Mouse (Mus musculus) intestine, embryonic 14.5 days (tissue): ENCODE results near the gene Vwce. TPM values are rescaled to one million over a fixed set of nuclear protein-coding genes. Genes with fewer than 3 reads are reported as not detected.

Experiments
- ATAC-seq: fragments of 200-750 bp; cut with Nextera tagmentation; replicated peaks from 2 replicates; pipeline ENCODE4 v1.8.0; 2017; ENCODE audit warnings: low read depth, moderate number of reproducible peaks, moderate TSS enrichment, moderate library complexity; ENCODE audit not compliant: low FRiP score, low TSS enrichment
- DNase-seq: peaks from one replicate; pipeline ENCODE4 v3.0.0-alpha.2; 2018; ENCODE audit warnings: low spot score
- H3K27ac ChIP-seq: fragments of 300-500 bp; sonication (generic); 2 replicates; pipeline ENCODE4 v1.5.1; 2014; ENCODE audit warnings: low read depth, mild to moderate bottlenecking, control low read depth
- H3K27me3 ChIP-seq: fragments of 300-500 bp; sonication (generic); replicated peaks from 2 replicates; pipeline ENCODE4 v1.6.1; 2014; ENCODE audit warnings: low read length, control low read depth; ENCODE audit not compliant: control insufficient read depth, insufficient read depth
- H3K36me3 ChIP-seq: fragments of 300-500 bp; sonication (generic); 2 replicates; pipeline ENCODE4 v1.6.1; 2014; ENCODE audit warnings: low read length, control low read depth; ENCODE audit not compliant: control insufficient read depth, insufficient read depth
- H3K4me1 ChIP-seq: fragments of 300-500 bp; sonication (generic); replicated peaks from 2 replicates; pipeline ENCODE4 v1.6.1; 2014; ENCODE audit warnings: low read length, control low read depth, mixed read lengths; ENCODE audit not compliant: control insufficient read depth, insufficient read depth
- H3K4me2 ChIP-seq: fragments of 300-500 bp; sonication (generic); 2 replicates; pipeline ENCODE4 v1.6.1; 2014; ENCODE audit warnings: low read length
- H3K4me3 ChIP-seq: fragments of 300-500 bp; sonication (generic); 2 replicates; pipeline ENCODE4 v1.5.1; 2014; ENCODE audit warnings: low read depth, low read length, control low read depth, mixed read lengths
- H3K9ac ChIP-seq: fragments of 300-500 bp; sonication (generic); 2 replicates; pipeline ENCODE4 v1.6.1; 2014; ENCODE audit warnings: mild to moderate bottlenecking, low read length
- H3K9me3 ChIP-seq: fragments of 300-500 bp; sonication (generic); 2 replicates; pipeline ENCODE4 v1.6.1; 2016; ENCODE audit warnings: low read length, control low read depth; ENCODE audit not compliant: control insufficient read depth
- WGBS: fragments of 180-500 bp; shearing (Covaris S2); extraction: QIAGEN DNeasy Blood & Tissue Kit; methylation state at CpG from one replicate; pipeline ENCODE4 v1.1.7; 2014; 5-methylcytosine and 5-hydroxymethylcytosine counted together
- polyA plus RNA-seq: library from polyadenylated mRNA; unstranded; fragments of >200 nt; fragmentation: Nextera tagmentation; extraction: Ambion mirVana; gene quantifications from 2 replicates; pipeline ENCODE4 v1.2.1, GENCODE M21; 2014

The Vwce gene
- polyA plus RNA-seq, 1 experiment from 2014 or later: 2.8 TPM

GRCm38 (mm10) chr19:10634872-10635318, 882 bp downstream of the Vwce start:
- Histone ChIP-seq H3K36me3 (peaks cover 15% of the 10 kb centered on the region), H3K4me2 (peak overlapping the region; percentile 98), H3K4me3 (peak overlapping the region; percentile 31), H3K9me3 (no peaks in the 10 kb centered on the region), H3K27me3 (no peaks in the 10 kb centered on the region), H3K4me1 (peaks cover 17% of the 10 kb centered on the region), H3K9ac (peak overlapping the region; percentile 43), H3K27ac (no peak overlapping the region)
- WGBS: under 1% methylated on average over 21 of the region's 21 CpGs
- no peak for DNase-seq
- ATAC-seq: peak; percentile 85

- Histone ChIP-seq H3K4me3 (no peak overlapping the region), H3K27me3 (no peaks in the 10 kb centered on the region), H3K4me1 (peaks cover 17% of the 10 kb centered on the region), H3K27ac (no peak overlapping the region), H3K9me3 (no peaks in the 10 kb centered on the region), H3K9ac (no peak overlapping the region), H3K4me2 (no peak overlapping the region), H3K36me3 (no peaks in the 10 kb centered on the region)
- ATAC-seq (no peak), DNase-seq (no peak)
- WGBS: 61% methylated on average over 7 of the region's 7 CpGs
Measured at GRCm38 (mm10) chr19:10637840-10638239, 3.8 kb downstream of the Vwce start.

- Histone ChIP-seq H3K4me2 (peak overlapping the region; percentile 27; the same call in 1 of the 2 replicates), H3K27me3 (no peaks in the 10 kb centered on the region), H3K9me3 (no peaks in the 10 kb centered on the region), H3K4me3 (no peak overlapping the region), H3K4me1 (peaks cover 8% of the 10 kb centered on the region), H3K36me3 (no peaks in the 10 kb centered on the region), H3K9ac (no peak overlapping the region), H3K27ac (no peak overlapping the region)
- ATAC-seq (no peak), DNase-seq (no peak)
- WGBS: 15% methylated on average over 5 of the region's 5 CpGs
Measured at GRCm38 (mm10) chr19:10640080-10640479, 6.1 kb downstream of the Vwce start.

GRCm38 (mm10) chr19:10640589-10641378, 6.8 kb downstream of the Vwce start:
- Histone ChIP-seq H3K27ac (no peak overlapping the region), H3K9ac (no peak overlapping the region), H3K4me2 (peak overlapping the region; percentile 27; the same call in 1 of the 2 replicates), H3K4me1 (peaks cover 1% of the 10 kb centered on the region; the same call in 1 of the 2 replicates), H3K27me3 (no peaks in the 10 kb centered on the region), H3K36me3 (no peaks in the 10 kb centered on the region), H3K4me3 (no peak overlapping the region), H3K9me3 (no peaks in the 10 kb centered on the region)
- no peak for ATAC-seq
- WGBS: 48% methylated on average over 13 of the region's 13 CpGs
- no peak for DNase-seq

GRCm38 (mm10) chr19:10645616-10646015, 11.6 kb downstream of the Vwce start:
- DNase-seq (no peak), ATAC-seq (no peak)
- H3K4me3 ChIP-seq: no peak overlapping the region
- no peak overlapping the region for H3K9ac ChIP-seq
- no peaks in the 10 kb centered on the region for H3K9me3 ChIP-seq
- H3K27me3 ChIP-seq: no peaks in the 10 kb centered on the region
- no peaks in the 10 kb centered on the region for H3K36me3 ChIP-seq
- H3K4me1 ChIP-seq: no peaks in the 10 kb centered on the region
- WGBS: 78% methylated on average over 2 of the region's 2 CpGs
- H3K27ac ChIP-seq: no peak overlapping the region
- no peak overlapping the region for H3K4me2 ChIP-seq

GRCm38 (mm10) chr19:10648156-10648555, 14.1 kb downstream of the Vwce start:
- ATAC-seq: no peak
- DNase-seq: no peak
- Histone ChIP-seq H3K4me2 (no peak overlapping the region), H3K27me3 (no peaks in the 10 kb centered on the region), H3K4me3 (no peak overlapping the region), H3K4me1 (no peaks in the 10 kb centered on the region), H3K9me3 (no peaks in the 10 kb centered on the region), H3K9ac (no peak overlapping the region), H3K36me3 (no peaks in the 10 kb centered on the region), H3K27ac (no peak overlapping the region)
- WGBS: 74% methylated on average over 8 of the region's 8 CpGs

GRCm38 (mm10) chr19:10656058-10656457, 22.0 kb downstream of the Vwce start:
- no peaks in the 10 kb centered on the region for H3K36me3 ChIP-seq
- H3K4me1 ChIP-seq: no peaks in the 10 kb centered on the region
- ATAC-seq: no peak
- no peak overlapping the region for H3K4me2 ChIP-seq
- no peak for DNase-seq
- 53% methylated on average over 3 of the region's 3 CpGs for whole genome bisulfite sequencing
- H3K27ac ChIP-seq: no peak overlapping the region
- H3K27me3 ChIP-seq: no peaks in the 10 kb centered on the region
- no peaks in the 10 kb centered on the region for H3K9me3 ChIP-seq
- no peak overlapping the region for H3K4me3 ChIP-seq
- no peak overlapping the region for H3K9ac ChIP-seq

- Histone ChIP-seq H3K27me3 (no peaks in the 10 kb centered on the region), H3K4me1 (no peaks in the 10 kb centered on the region), H3K4me2 (no peak overlapping the region), H3K9me3 (no peaks in the 10 kb centered on the region), H3K4me3 (no peak overlapping the region), H3K27ac (no peak overlapping the region), H3K36me3 (no peaks in the 10 kb centered on the region), H3K9ac (no peak overlapping the region)
- ATAC-seq (no peak), DNase-seq (no peak)
- 58% methylated on average over 5 of the region's 5 CpGs for WGBS
Measured at GRCm38 (mm10) chr19:10657742-10658141, 23.7 kb downstream of the Vwce start.

- no peaks in the 10 kb centered on the region for H3K9me3 ChIP-seq
- no peak overlapping the region for H3K9ac ChIP-seq
- ATAC-seq (no peak), DNase-seq (no peak)
- H3K36me3 ChIP-seq: no peaks in the 10 kb centered on the region
- no peak overlapping the region for H3K27ac ChIP-seq
- no peak overlapping the region for H3K4me2 ChIP-seq
- no peaks in the 10 kb centered on the region for H3K27me3 ChIP-seq
- H3K4me3 ChIP-seq: no peak overlapping the region
- 59% methylated on average over 2 of the region's 2 CpGs for WGBS
- no peaks in the 10 kb centered on the region for H3K4me1 ChIP-seq
Measured at GRCm38 (mm10) chr19:10658406-10658805, 24.4 kb downstream of the Vwce start.
